Mouse (Mus musculus): ENCODE measurements around the gene Atf5. TPM values are rescaled to one million over a fixed set of nuclear protein-coding genes. Genes with fewer than 3 reads are reported as not detected.

Atf5 gene
- polyA plus RNA-seq, 2 experiments, result 3.7 to 47.9 TPM

DNA sequence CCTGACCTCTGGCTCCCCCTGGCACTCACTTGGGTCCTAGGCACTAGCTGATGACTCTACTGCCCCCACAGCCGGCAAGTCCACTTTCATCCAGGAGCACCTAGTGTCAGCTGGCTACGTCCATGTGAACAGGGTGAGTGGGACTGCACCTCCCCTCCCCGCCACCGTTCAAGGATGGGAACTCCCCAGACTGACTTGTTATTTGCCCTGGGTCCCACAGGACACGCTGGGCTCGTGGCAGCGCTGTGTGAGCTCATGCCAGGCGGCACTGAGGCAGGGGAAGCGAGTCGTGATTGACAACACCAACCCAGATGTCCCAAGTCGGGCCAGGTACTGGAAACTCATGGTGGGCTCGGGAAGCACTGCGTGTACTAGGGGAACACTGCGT lies 45.0 kb upstream of the Atf5 start:
- no peak for DNase-seq (ENCODE audit: low spot score)
- H3K9ac ChIP-seq (ENCODE audit: low read depth, low read length, severe bottlenecking), result no peak overlapping the region
- TF ChIP-seq POLR2A (IDR thresholded peaks at IDR 0.05; ENCODE audit: borderline replicate concordance, extremely low read depth, insufficient read depth, insufficient read length), result no peak
- no peaks in the 10 kb centered on the region for H3K27me3 ChIP-seq (ENCODE audit: control insufficient read depth, insufficient read depth, low read length)
- ATAC-seq (ENCODE audit: low FRiP score, low read depth), result no peak
- H3K36me3 ChIP-seq (ENCODE audit: control insufficient read depth, insufficient read depth, low read length), result peaks cover 56% of the 10 kb centered on the region
- H3K27ac ChIP-seq (replicated peaks; ENCODE audit: low read depth, low read length), result no peak overlapping the region
- H3K9me3 ChIP-seq (ENCODE audit: control insufficient read depth, low read length), result no peaks in the 10 kb centered on the region
- H3K4me2 ChIP-seq (replicated peaks; ENCODE audit: low read depth, low read length, severe bottlenecking), result no peak overlapping the region
- WGBS, result 84% methylated on average over 14 of the region's 14 CpGs
- H3K4me3 ChIP-seq (replicated peaks; ENCODE audit: low read length), result no peak overlapping the region
- peaks cover 20% of the 10 kb centered on the region for H3K4me1 ChIP-seq (ENCODE audit: control insufficient read depth, insufficient read depth, low read length)

- ATAC-seq (ENCODE audit: low FRiP score, low read depth) (peak; percentile 19), DNase-seq (ENCODE audit: low spot score) (peak; percentile 69)
- Histone ChIP-seq H3K27me3 (ENCODE audit: control insufficient read depth, insufficient read depth, low read length) (no peaks in the 10 kb centered on the region), H3K36me3 (ENCODE audit: control insufficient read depth, insufficient read depth, low read length) (peaks cover 50% of the 10 kb centered on the region), H3K9me3 (ENCODE audit: control insufficient read depth, low read length) (no peaks in the 10 kb centered on the region), H3K4me3 (replicated peaks; ENCODE audit: low read length) (no peak overlapping the region), H3K4me1 (ENCODE audit: control insufficient read depth, insufficient read depth, low read length) (peaks cover 16% of the 10 kb centered on the region), H3K4me2 (replicated peaks; ENCODE audit: low read depth, low read length, severe bottlenecking) (no peak overlapping the region), H3K9ac (ENCODE audit: low read depth, low read length, severe bottlenecking) (no peak overlapping the region), H3K27ac (replicated peaks; ENCODE audit: low read depth, low read length) (0 out of 2 replicates have a peak overlapping the region, but pooled peaks have one; percentile 13)
- TF ChIP-seq POLR2A (IDR thresholded peaks at IDR 0.05; ENCODE audit: borderline replicate concordance, extremely low read depth, insufficient read depth, insufficient read length), result no peak
- 64% methylated on average over 21 of the region's 22 CpGs for WGBS
These were observed 44.3 kb upstream of the Atf5 start for GRCm38 (mm10) chr7:44860576-44861428.

GRCm38 (mm10) chr7:44859896-44860295 lies 43.4 kb upstream of the Atf5 start:
- Histone ChIP-seq H3K27me3 (ENCODE audit: control insufficient read depth, insufficient read depth, low read length) (no peaks in the 10 kb centered on the region), H3K4me1 (ENCODE audit: control insufficient read depth, insufficient read depth, low read length) (peaks cover 12% of the 10 kb centered on the region), H3K9me3 (ENCODE audit: control insufficient read depth, low read length) (no peaks in the 10 kb centered on the region), H3K4me2 (replicated peaks; ENCODE audit: low read depth, low read length, severe bottlenecking) (no peak overlapping the region), H3K9ac (ENCODE audit: low read depth, low read length, severe bottlenecking) (no peak overlapping the region), H3K36me3 (ENCODE audit: control insufficient read depth, insufficient read depth, low read length) (peaks cover 41% of the 10 kb centered on the region), H3K4me3 (replicated peaks; ENCODE audit: low read length) (no peak overlapping the region), H3K27ac (replicated peaks; ENCODE audit: low read depth, low read length) (no peak overlapping the region)
- 93% methylated on average over 11 of the region's 11 CpGs for WGBS
- TF ChIP-seq POLR2A (IDR thresholded peaks at IDR 0.05; ENCODE audit: borderline replicate concordance, extremely low read depth, insufficient read depth, insufficient read length), result no peak
- ATAC-seq (ENCODE audit: low FRiP score, low read depth) (no peak), DNase-seq (ENCODE audit: low spot score) (no peak)

- H3K36me3 ChIP-seq (ENCODE audit: control insufficient read depth, insufficient read depth, low read length), result peaks cover 25% of the 10 kb centered on the region
- H3K4me1 ChIP-seq (ENCODE audit: control insufficient read depth, insufficient read depth, low read length), result peaks cover 21% of the 10 kb centered on the region
- H3K9me3 ChIP-seq (ENCODE audit: control insufficient read depth, low read length), result no peaks in the 10 kb centered on the region
- H3K4me3 ChIP-seq (replicated peaks; ENCODE audit: low read length), result peak overlapping the region; percentile 74
- ATAC-seq (ENCODE audit: low FRiP score, low read depth) (no peak), DNase-seq (ENCODE audit: low spot score) (peak; percentile 48)
- H3K27me3 ChIP-seq (ENCODE audit: control insufficient read depth, insufficient read depth, low read length), result no peaks in the 10 kb centered on the region
- H3K9ac ChIP-seq (ENCODE audit: low read depth, low read length, severe bottlenecking), result peak overlapping the region; percentile 76
- TF ChIP-seq POLR2A (IDR thresholded peaks at IDR 0.05; ENCODE audit: borderline replicate concordance, extremely low read depth, insufficient read depth, insufficient read length), result no peak
- H3K4me2 ChIP-seq (replicated peaks; ENCODE audit: low read depth, low read length, severe bottlenecking), result peak overlapping the region; percentile 92
- WGBS, result 27% methylated on average over 8 of the region's 8 CpGs
- H3K27ac ChIP-seq (replicated peaks; ENCODE audit: low read depth, low read length), result no peak overlapping the region
These were observed 41.4 kb upstream of the Atf5 start for GRCm38 (mm10) chr7:44857905-44858304.

GRCm38 (mm10) chr7:44857042-44857552 lies 40.6 kb upstream of the Atf5 start, which contains the start of gene Pnkp:
Pnkp (plus strand) TSS chr7:44857139.
- H3K9me3 ChIP-seq (ENCODE audit: control insufficient read depth, low read length), result no peaks in the 10 kb centered on the region
- peaks cover 21% of the 10 kb centered on the region for H3K36me3 ChIP-seq (ENCODE audit: control insufficient read depth, insufficient read depth, low read length)
- H3K4me2 ChIP-seq (replicated peaks; ENCODE audit: low read depth, low read length, severe bottlenecking), result peak within 1 kb of the TSS; percentile 92
- peak within 1 kb of the TSS; percentile 74 for H3K4me3 ChIP-seq (replicated peaks; ENCODE audit: low read length)
- no peaks in the 10 kb centered on the region for H3K27me3 ChIP-seq (ENCODE audit: control insufficient read depth, insufficient read depth, low read length)
- 0 out of 2 replicates have a peak, but pooled peaks have one; percentile 24 for TF ChIP-seq POLR2A (IDR thresholded peaks at IDR 0.05; ENCODE audit: borderline replicate concordance, extremely low read depth, insufficient read depth, insufficient read length)
- H3K27ac ChIP-seq (replicated peaks; ENCODE audit: low read depth, low read length), result peak within 1 kb of the TSS; percentile 79
- under 1% methylated on average over 32 of the region's 32 CpGs for WGBS
- ATAC-seq (ENCODE audit: low FRiP score, low read depth) (peak; percentile 58), DNase-seq (ENCODE audit: low spot score) (peak; percentile 93)
- peaks cover 21% of the 10 kb centered on the region for H3K4me1 ChIP-seq (ENCODE audit: control insufficient read depth, insufficient read depth, low read length)
- peak within 1 kb of the TSS; percentile 76 for H3K9ac ChIP-seq (ENCODE audit: low read depth, low read length, severe bottlenecking)

Measured in limb, embryonic 14.5 days (tissue).